8 mouse cellular contexts compared by ENCODE assay signal in the genomic region with DNA sequence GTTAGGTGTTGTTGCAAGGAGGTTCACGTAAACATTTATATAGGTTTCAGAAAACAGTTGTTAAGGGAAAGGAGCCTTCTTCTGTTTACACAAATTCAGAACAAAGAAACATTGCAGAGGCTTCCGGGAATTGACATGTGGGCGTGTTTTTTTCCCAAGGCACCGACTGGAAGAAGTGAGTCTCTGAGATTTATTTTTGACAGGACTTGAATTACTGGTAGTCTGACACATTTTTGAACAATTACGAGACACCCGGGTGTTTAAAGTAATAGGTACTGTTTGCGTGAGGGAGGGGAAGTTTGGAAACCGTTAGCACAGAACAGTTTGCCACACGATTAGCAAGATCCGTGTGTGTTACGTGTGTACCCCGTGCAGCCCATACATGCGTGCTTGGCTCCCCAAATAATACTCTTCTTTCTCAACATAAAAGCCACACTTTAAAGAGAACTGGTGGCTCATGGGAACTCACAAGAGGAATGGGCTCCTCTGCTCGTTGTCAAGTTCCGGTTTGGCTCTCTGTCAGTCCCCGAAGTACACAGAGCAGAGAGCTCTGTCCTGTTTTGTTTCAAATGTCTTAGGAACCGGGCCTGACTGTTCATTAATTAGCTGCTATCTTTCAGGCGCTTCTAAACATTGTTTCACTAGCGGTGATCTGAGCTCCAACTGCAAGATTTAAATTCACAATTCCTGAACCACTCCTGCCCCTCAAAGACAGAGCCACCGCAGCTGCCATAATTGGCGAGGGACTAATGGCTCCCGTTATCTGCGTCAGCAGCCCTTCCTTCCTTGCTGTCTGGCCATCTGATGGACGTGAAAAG.
DNase-seq lines count a peak whose midpoint lies in the region; ATAC-seq and TF ChIP-seq lines count a peak whose summit lies in the region.

No protein-coding gene starts in this region.

- no peaks in the 10 kb centered on the region for H3K4me1 ChIP-seq in lung, adult 2 months (ENCODE audit: control insufficient read depth, insufficient read depth, low read length)
- peaks cover 17% of the 10 kb centered on the region; the same call in 1 of the 2 replicates for H3K4me1 ChIP-seq in stomach, embryonic 16.5 days (ENCODE audit: control insufficient read depth, insufficient read depth, low read length)

- peak overlapping the region; percentile 36 for H3K4me3 ChIP-seq in lung, adult 2 months (replicated peaks; ENCODE audit: extremely low read depth, low read depth, low read length)
- peak overlapping the region; percentile 20 for H3K4me3 ChIP-seq in stomach, embryonic 16.5 days (replicated peaks; ENCODE audit: low read length)

- peak overlapping the region; percentile 50 for H3K4me2 ChIP-seq in stomach, embryonic 16.5 days (ENCODE audit: low read depth, low read length)

- TF ChIP-seq POLR2A in lung, adult 2 months (IDR thresholded peaks at IDR 0.05; ENCODE audit: borderline replicate concordance, extremely low read depth, low read depth, low read length): no peak

- WGBS in lung, adult 2 months: 17% methylated on average over 24 of the region's 24 CpGs
- 14% methylated on average over 24 of the region's 24 CpGs for WGBS in stomach, embryonic 16.5 days

- TF ChIP-seq CTCF in lung, adult 2 months (IDR thresholded peaks at IDR 0.05; ENCODE audit: insufficient read depth, low read length): no peak

- H3K9me3 ChIP-seq in stomach, embryonic 16.5 days (replicated peaks; ENCODE audit: control insufficient read depth, low read length): no peaks in the 10 kb centered on the region

- DNase-seq in adrenal gland, adult 2 months: peak; percentile 26
- DNase-seq in adrenal gland, adult 8-10 months: no peak
- DNase-seq in heart, adult 18-20 months: peak; percentile 57 to 65
- peak; percentile 9 for DNase-seq in kidney, adult 11 months
- DNase-seq in lung, adult 2 months: peak; percentile 20
- no peak for DNase-seq in thymus, postnatal 10 days (ENCODE audit: low spot score in 2 of 2)
- DNase-seq in layer of hippocampus, postnatal 14 days (ENCODE audit: low spot score in 2 of 2): no peak

- no peaks in the 10 kb centered on the region for H3K36me3 ChIP-seq in stomach, embryonic 16.5 days (ENCODE audit: control insufficient read depth, insufficient read depth, low read length)

- H3K9ac ChIP-seq in stomach, embryonic 16.5 days (ENCODE audit: low read length): peak overlapping the region; percentile 51; the same call in 1 of the 2 replicates

- H3K27me3 ChIP-seq in stomach, embryonic 16.5 days (ENCODE audit: control insufficient read depth, insufficient read depth, low read length): no peaks in the 10 kb centered on the region

- H3K27ac ChIP-seq in stomach, embryonic 16.5 days (ENCODE audit: low read length): peak overlapping the region; percentile 82

- peak; percentile 82 for ATAC-seq in stomach, embryonic 16.5 days (ENCODE audit: insufficient read depth, low FRiP score)

Comparison
In these comparisons a context has a peak if more than half of its experiments do, and no peak if none do; other contexts are left out.
1. DNase-seq: peak in adrenal gland, adult 2 months (single experiment), heart, adult 18-20 months (2 of 2), kidney, adult 11 months (single experiment) and lung, adult 2 months (single experiment); none in adrenal gland, adult 8-10 months (single experiment), thymus, postnatal 10 days (0 of 2) and layer of hippocampus, postnatal 14 days (0 of 2).